Mouse (Mus musculus) spleen, postnatal 4 days (tissue): ENCODE results near the gene Zfp580.
A peak's percentile ranks its signal among the peaks of the same experiment; 100 is the strongest.

ENCODE experiments used
- DNase-seq, 2 experiments: peaks; one replicate each; pipeline ENCODE4 v3.0.0; 2022; ENCODE audit warnings: low spot score in 2 of 2

Gene Zfp580

DNA sequence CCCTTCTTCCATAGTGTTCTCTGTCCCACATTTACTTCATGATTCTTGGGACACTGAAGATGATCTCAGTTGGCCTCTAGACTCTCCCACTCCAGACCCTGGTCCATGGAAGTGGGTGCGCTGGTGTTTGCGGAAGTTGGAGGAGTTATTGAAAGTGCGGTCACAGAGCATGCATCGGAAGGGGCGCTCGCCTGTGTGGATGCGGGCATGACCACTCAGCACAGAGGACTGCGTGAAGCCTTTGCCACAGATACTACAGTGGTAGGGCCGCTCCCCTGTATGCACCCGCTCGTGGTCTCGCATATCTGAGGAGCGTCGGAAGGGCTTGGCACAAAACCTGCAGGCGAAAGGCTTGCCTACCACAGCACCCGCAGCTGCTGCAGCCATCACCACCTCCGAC, 15.7 kb upstream of the Zfp580 start:
- peak in 1 of 2 experiments; percentile 51 for DNase-seq

- DNase-seq, result peak in 1 of 2 experiments; percentile 63
Observed at GRCm38 (mm10) chr7:5036136-5036535, 15.2 kb upstream of the Zfp580 start.

- no peak for DNase-seq
Observed at GRCm38 (mm10) chr7:5037026-5037425, 14.3 kb upstream of the Zfp580 start.

- no peak for DNase-seq
Observed at GRCm38 (mm10) chr7:5037467-5037866, 13.9 kb upstream of the Zfp580 start.

DNA sequence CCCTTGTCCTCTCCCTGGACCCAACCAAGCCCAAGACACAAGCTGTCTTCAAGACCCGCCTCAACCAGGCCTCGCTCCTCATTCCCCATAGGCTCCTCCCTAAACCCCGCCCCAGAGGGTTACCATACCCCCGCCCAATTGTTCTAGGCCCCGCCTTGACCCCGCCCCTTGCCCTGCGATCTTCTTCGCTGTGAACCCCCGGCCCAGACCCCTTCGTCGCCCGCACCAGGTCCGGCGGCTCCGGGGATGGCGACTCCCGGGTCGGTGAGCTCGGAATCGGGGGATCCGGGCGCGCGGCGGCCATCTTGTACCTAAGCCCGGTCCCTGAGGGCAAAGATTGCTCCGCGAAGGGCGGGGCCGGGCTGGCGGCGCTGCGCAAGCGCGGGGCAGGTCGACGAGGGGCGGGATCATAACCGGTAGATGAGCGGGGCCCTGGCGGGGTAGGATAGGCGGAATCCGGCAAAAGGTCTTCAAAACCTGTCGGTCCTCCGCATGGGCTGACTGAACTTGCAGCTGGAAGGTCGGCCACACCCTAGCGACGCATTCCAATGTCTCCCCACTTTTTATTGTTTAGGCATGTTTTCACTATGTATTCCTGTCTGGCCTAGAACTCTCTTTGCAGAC, 13.1 kb upstream of the Zfp580 start, which contains the start of gene Zfp784:
Zfp784 (minus strand) TSS at position 338 of the 624 bp plus-strand sequence.
- DNase-seq, result peak; percentile 94 to 96

DNA sequence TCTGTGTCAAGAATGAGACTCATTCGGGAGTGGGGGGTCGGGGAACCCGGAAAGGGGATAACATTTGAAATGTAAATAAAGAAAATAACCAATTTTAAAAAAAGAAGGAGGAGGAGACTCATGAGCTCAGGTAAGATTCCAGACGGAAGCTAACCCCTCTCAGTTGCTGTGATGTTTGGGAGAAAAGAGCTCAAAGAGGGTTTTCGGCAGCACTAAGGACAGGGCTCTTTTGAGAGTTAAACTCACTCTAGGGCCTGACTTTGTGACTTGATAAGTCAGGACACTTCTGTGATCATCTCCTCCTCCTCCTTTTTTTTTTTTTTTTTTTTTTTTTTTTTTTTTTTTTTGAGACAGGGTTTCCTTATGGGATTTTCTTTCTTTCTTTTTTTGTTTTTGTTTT, 12.4 kb upstream of the Zfp580 start:
- no peak for DNase-seq

DNA sequence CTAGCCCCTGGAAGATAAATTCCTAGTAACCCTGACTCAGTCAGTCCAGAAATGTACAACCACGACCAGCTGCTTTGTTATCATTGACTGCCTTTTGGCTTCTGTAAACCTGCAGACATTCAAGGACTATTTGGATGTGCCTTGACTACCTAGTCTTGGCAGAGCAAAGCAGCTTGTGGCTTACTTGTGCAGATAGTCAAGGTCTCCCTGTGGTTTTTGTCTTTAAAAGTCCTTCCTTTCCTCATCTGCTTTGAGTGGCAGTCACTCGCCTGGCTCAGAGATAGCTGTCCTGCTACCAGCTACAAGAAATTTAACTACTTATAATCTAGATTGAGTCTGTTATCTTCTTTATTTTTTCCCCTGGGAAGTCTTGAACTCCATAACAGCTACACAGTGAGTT, 6.4 kb upstream of the Zfp580 start:
- DNase-seq, result no peak

DNA sequence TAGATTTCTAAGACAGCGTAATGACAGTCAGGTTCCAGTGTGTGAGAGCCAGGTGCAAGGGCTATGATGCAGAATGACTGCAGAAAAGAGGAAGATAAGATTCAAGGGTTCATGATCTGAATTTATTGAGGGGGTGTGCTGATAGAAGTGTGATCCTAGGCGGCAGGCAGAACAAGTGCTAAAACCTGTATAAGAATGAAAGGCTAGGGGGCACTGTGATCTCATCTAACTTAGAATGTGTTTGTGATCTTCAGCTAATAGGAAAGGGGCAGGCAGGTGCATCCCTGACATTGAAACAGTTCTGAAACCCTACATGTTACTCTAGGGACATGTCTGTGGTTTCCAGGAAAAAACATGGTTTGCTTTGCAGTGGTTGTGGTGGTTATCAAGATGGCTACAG, 5.2 kb upstream of the Zfp580 start:
- DNase-seq, result no peak

DNA sequence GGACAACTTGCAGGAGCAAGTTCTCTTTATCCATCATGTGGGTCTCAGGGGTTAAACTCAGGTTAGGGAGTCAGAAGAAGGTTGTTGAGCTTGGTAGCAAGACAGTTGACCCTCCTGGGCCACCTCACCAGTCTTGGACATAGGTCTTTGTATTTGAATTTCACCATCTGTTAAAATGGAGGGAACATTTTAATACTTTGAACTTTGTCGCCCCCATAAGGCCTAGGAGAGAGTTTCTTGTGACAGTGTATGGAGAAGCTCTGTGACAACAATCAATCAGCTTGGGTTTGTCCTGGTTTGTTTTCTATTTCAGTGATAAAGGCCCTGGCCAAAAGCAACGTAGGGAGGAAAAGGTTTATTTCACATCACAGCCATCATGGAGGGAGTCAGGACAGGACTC, 4.0 kb upstream of the Zfp580 start:
- no peak for DNase-seq

DNA sequence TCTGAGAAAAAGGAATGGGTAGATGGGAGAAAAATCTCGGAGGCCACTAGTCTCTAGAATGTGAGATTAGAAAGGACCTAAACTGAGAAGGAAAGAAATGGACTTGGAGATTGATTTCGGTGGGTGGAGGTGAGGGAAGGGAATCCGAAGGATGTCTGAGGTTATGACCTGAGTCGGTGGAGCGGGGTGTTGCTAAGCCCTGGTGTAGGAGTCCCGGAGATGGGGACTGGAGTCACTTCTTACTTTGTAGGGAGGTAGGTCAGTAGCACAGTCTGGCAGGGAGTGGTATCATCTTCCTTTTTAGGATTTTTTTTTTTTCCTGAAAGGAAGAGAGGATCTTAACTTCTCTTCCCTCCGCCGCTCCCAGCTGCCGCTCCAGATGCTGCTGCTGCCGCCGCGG, 1.1 kb downstream of the Zfp580 start:
- DNase-seq, result no peak

DNA sequence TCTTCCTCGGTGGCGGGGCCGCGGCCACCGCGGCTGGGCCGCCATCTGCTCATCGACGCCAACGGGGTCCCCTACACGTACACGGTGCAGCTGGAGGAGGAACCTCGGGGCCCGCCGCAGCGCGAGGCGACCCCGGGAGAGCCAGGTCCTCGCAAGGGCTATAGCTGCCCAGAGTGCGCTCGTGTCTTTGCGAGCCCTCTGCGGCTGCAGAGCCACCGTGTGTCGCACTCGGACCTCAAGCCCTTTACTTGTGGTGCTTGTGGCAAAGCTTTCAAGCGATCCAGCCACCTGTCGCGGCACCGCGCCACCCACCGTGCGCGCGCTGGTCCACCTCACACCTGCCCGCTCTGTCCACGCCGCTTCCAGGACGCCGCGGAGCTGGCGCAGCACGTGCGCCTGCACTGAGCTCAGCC, 1.6 kb downstream of the Zfp580 start:
- no peak for DNase-seq

- no peak for DNase-seq
Observed at GRCm38 (mm10) chr7:5053456-5054179, 2.3 kb downstream of the Zfp580 start.

DNA sequence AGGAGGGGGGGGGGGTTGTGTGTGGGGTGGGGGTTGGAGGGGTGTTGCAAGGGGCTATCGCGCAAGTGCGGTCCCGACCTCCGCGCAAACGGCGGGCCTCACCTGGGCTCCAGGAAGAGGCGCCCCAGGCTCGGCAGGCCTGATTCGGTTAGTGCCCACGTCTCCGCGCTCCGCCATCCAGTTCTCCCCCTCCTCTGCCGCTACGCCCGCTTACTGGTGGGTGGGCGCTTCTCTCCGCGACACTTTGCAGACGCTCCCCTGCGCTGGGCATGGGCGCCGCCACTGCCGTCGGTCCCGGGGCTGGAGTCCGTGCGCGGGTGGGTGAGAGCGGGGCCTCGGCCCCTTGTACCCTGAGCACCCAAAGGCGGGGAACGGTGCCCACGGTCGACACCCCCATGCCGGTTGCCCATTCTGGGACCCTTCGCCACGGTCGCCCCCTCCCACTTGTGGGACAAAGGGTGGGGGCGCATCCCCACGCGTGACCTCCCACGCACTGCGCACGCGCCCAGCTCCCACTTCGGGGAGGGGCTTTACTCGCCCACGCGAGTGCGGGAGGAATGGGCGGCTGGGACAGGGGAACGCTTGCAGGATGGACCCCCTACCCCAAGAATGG, 5.4 kb downstream of the Zfp580 start:
- no peak for DNase-seq

DNA sequence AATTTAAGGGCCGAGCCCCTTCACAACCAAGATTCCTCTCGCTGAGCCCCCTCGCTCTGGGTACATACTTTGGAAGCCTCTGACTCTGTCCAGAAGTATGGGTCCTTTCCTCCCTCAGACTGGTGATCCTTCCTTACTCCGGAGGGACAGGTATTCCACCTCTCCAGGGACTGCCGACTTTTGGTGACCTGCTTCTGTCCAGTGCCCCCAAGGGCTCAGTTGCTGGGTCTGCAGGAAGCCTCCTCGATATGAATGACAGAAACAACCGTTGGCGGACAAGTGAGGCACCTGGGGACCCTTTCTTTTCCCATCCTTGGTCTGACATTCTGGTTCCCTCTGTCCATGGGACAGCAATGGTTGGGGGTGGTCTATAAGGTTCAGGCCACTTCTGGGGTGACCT, 6.0 kb downstream of the Zfp580 start:
- no peak for DNase-seq

DNA sequence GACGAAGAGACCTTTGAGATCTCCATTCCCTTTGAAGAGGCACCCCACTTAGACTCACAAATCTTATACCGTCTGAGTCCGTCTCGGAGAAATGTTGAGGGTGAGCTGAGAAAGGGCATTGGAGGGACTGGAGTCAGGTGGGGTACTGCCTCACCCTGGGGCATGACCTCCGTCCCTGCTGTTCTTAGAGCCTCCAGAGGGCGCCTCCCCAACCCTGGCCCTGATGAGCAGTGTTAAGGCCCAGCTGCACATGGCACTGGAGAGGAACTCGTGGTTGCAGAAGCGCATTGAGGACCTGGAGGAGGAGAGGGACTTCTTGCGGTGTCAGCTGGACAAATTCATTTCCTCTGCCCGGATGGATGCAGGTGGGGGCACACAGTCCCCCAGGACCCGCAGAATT, 6.5 kb downstream of the Zfp580 start:
- DNase-seq, result peak in 1 of 2 experiments; percentile 74

DNA sequence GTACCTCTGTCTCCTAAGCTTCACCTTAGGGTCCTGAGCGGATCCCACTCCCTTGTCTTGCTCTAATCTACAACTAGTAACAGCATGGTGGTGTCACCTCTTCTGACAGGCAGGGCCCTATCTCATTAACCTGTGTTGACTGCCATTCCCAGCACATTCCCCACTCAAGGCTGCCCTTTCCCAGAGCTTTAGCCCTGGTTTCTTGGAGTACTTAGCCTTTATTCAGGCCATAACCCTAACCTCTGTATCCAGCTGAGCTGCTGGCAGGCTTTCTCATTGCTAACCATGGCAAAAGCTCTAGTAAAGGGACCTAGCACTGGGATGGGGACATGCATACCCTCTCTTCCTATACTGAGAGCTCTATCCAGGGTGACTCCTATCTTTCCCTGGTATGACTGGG, 7.3 kb downstream of the Zfp580 start:
- no peak for DNase-seq

DNA sequence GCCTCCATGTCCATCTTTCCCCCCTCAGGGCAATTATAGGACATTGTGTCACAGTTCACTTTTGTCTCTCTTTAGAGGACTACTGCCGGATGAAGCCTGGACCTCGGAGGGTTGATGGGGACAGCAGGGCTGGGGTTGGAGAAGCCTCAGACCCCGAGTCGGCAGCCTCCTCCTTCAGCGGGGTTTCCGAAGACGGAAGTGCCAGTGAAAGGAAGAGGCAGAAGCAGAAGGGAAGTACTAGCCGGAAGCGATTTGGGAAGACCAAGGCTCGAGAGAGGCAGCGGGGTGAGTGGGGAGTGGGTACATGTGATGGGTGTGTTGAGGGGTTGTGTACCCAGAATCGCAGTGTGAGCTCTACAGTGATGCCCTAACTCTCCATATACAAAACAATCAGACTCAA, 8.1 kb downstream of the Zfp580 start:
- DNase-seq, result no peak

- peak; percentile 79 to 89 for DNase-seq
Observed at GRCm38 (mm10) chr7:5060239-5060731, 8.9 kb downstream of the Zfp580 start.

- peak; percentile 95 to 96 for DNase-seq
Observed at GRCm38 (mm10) chr7:5060944-5061773, 9.8 kb downstream of the Zfp580 start.

DNA sequence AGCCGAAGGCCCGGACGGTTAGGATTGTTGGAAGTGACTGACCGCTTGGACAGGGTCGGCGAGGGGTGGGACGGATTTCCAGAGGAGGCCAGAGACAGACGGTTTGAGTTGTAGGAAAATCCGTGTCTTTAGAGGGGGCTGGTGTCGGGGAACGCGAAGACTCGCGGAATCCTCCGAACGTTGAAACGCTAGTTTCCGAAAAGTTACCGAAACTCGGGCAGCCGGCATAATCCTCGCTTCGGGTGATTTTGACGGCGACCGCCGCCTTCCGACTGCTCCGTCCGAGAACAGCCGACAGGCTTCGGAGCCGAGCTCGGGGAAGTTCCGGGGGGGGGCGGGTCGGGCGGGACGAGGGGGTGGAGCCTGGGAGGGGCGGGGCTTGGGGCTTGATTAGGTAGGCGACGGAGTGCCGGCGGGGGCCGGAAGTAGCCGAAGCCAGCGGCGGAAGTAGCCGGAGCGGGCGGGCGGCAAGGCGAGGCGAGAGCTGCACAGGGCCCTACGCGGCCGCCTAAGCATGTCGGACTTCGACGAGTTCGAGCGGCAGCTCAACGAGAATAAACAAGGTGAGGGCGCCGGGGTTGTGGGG, 10.5 kb downstream of the Zfp580 start, which contains the start of gene U2af2:
U2af2 (plus strand) TSS at position 370 of the 586 bp plus-strand sequence.
- DNase-seq, result peak; percentile 95 to 99

DNA sequence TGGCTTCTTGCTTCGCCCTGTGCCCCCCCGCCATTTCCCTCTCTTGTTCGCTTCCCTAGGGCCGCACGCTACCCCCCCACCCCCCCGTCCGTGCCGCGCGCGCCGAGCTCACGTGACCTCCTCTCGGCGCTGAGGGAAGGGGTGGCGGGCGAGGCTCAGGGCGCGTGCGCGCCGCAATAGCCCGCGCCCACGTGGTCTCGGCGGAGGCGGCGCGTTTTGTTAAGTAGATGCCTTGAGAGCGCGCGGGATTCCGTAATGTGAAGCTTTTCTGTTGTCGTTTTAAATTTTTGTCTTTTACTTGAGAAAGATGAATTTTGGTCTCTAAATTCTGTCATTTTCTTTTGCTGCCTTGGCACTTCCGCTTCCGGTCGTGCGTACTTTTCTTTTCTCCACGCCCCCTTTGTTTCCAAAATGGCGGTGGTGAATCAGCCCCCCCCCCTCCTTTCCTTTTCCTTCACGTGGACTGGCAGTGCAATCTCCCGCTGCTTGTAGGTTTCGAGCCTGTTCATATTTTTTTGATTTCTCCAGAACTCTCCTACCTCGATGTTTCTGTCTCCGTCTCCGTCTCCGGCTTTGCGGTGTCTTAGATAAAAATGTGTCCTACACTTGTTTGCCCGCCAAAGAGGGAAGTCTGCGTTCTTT, 11.1 kb downstream of the Zfp580 start:
- peak in 1 of 2 experiments; percentile 59 for DNase-seq
